In the genomic region with DNA sequence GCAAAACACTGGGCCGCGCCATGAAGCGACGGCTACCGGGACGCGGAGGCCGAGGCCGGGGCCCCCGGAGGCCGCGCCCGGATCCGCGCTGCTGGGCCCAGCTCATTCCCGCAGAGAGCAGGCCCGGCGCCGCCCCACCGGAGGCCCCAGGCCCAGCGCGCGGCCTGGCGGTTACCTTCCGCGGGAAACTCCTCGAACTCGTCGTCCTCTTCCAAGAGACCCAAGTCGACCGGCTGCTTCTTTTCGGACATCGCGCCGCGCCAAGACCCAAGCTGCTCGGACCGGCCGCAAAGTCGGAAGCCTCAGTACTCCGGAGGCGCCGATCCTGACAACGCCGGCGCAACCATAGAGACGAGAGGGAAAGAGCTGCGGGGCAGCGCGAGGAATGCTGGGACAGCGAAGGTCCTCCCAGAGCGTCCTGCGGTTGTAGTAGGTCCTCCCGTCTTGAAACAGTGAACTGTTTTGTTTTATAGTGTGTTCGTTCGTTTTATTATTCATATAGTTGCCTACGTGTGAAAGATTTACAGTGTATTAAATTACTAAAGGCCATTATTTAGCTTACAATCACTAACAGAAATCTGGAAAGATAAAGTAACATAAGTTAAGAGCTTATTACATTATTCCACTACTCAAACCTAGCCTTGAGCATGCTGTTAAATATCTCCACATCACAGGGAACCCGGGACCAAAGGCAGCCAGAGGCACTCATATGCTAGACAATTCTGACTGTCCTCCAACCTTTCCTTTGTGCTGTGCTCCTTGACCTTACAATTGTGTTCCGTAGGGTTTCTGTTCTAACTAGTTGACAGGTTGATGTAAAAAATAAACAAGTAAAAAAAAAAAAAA, we compare ENCODE assay signal across 8 mouse cellular contexts. TPM values are rescaled to one million over a fixed set of nuclear protein-coding genes. Genes with fewer than 3 reads are reported as not detected.
A peak's percentile ranks its signal among the peaks of the same experiment; 100 is the strongest.
DNase-seq lines count a peak whose midpoint lies in the region; ATAC-seq lines count a peak whose summit lies in the region.

Sem1 (minus strand) TSS at position 360 of the 846 bp plus-strand sequence.

- no peaks in the 10 kb centered on the region; the same call in 1 of the 2 replicates for H3K4me1 ChIP-seq in lung, embryonic 16.5 days (replicated peaks; ENCODE audit: control insufficient read depth, insufficient read depth, low read length)

- no peaks in the 10 kb centered on the region for H3K36me3 ChIP-seq in lung, embryonic 16.5 days (ENCODE audit: control insufficient read depth, insufficient read depth, low read length)

- peak within 1 kb of the TSS; percentile 92 for H3K27ac ChIP-seq in lung, embryonic 16.5 days (ENCODE audit: low read length)

- peak within 1 kb of the TSS; percentile 93 for H3K4me3 ChIP-seq in lung, embryonic 16.5 days (ENCODE audit: low read length)

- H3K27me3 ChIP-seq in lung, embryonic 16.5 days (ENCODE audit: control insufficient read depth, insufficient read depth, low read depth, low read length) = no peaks in the 10 kb centered on the region

- peak within 1 kb of the TSS; percentile 98 for H3K9ac ChIP-seq in lung, embryonic 16.5 days (ENCODE audit: low read length)

- under 1% methylated on average over 59 of the region's 59 CpGs for WGBS in lung, embryonic 16.5 days

- H3K9me3 ChIP-seq in lung, embryonic 16.5 days (ENCODE audit: control insufficient read depth, low read length) = no peaks in the 10 kb centered on the region

- DNase-seq in MEL-GATA-1-ER (ENCODE audit: extremely low read depth, low read depth) = peak; percentile 83
- peak; percentile 88 for DNase-seq in cerebellum, adult 8-10 months
- peak; percentile 87 for DNase-seq in forelimb bud, embryonic 11.5 days (ENCODE audit: low read depth, low spot score)
- DNase-seq in layer of hippocampus, adult 9-10 months (ENCODE audit: low spot score) = peak; percentile 75
- peak; percentile 78 for DNase-seq in ovary, postnatal 10 days (ENCODE audit: low spot score)
- DNase-seq in thymus, postnatal 10 days (ENCODE audit: low spot score in 2 of 2) = peak; percentile 74 to 83

- peak; percentile 95 to 98 for ATAC-seq in hematopoietic stem cell, adult 5-6 weeks (replicated peaks in 1 of 2; ENCODE audit: insufficient read depth in 1 of 2, low FRiP score in 2 of 2, low TSS enrichment in 1 of 2, low read depth in 1 of 2, poor library complexity in 2 of 2, severe bottlenecking in 2 of 2)
- ATAC-seq in lung, embryonic 16.5 days (ENCODE audit: low read depth) = peak; percentile 96

- H3K4me2 ChIP-seq in lung, embryonic 16.5 days (ENCODE audit: low read depth, low read length) = peak within 1 kb of the TSS; percentile 77

RNA-seq across cellular contexts. Expression of gene Sem1, which starts in this region (rescaled TPM):
- 98.8 and 141 TPM in 2 replicates for total RNA-seq in hematopoietic stem cell, adult 5-6 weeks (2017)
- 245 and 254 TPM in 2 replicates for polyA plus RNA-seq in lung, embryonic 16.5 days (2015; fragmentation: Nextera tagmentation; extraction: Ambion mirVana)

Comparison
In these comparisons a context has a peak if more than half of its experiments do, and no peak if none do; other contexts are left out.
1. Peak in every context shown above with its lines: DNase-seq, ATAC-seq, H3K4me3 ChIP-seq and H3K27ac ChIP-seq.